Mouse (Mus musculus) urinary bladder, postnatal 14 days (tissue): Measurements from ENCODE around the gene Swap70.
"Not testable (repeated sequence)": the region's sequence is repeated elsewhere in the genome, so short reads cannot be mapped to it uniquely, and the experiment has no call there.

ENCODE experiments used
- DNase-seq: peaks from one replicate; pipeline ENCODE4 v3.0.0; 2021; ENCODE audit warnings: low spot score

Swap70 gene

DNA sequence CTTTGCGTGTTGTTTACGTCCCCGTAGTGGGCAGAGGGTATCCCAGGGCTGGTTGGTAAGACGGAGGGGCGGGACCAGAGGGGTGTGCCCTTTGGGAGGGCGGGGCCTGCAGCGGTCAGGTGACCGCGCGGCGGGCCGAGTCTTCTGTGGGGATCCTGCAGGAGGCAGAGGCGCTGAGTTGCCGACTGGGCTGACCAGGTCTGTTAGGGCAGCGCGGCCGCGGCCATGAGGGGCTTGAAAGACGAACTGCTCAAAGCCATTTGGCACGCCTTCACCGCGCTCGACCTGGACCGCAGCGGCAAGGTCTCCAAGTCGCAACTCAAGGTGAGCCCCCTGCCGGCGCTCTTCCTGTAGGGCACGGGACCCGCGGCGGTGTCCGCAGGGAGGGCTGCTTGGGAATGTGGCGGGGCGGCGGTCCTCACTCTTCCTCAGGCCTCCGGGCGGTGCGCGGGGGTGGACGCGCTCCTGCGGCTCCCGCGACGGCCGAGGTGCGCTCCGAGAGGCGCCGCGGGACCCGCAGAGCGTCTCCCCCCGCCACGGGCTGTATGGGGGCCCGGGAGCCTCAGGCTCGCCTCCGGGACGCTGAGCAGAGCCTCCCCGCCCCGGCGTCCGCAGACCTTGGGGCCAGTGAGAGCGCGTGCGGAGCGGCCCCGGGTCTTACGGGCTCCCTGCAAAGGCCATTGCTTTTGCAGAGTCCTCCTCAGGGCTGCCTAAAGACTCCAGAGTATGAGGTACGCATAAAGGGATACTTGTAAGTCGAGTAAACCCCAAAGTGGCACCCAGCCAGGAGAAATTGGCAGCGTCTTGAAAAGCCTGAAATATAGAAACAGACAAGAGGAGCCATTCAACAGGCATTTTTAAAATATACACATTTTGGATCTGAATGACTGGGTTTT is at the start of gene Swap70:
Swap70 (plus strand) TSS at position 126 of the 896 bp plus-strand sequence.
- peak; percentile 89 for DNase-seq

- no peak for DNase-seq
Observed at GRCm38 (mm10) chr7:110179208-110179607, 42.3 kb upstream of the Swap70 start.

DNA sequence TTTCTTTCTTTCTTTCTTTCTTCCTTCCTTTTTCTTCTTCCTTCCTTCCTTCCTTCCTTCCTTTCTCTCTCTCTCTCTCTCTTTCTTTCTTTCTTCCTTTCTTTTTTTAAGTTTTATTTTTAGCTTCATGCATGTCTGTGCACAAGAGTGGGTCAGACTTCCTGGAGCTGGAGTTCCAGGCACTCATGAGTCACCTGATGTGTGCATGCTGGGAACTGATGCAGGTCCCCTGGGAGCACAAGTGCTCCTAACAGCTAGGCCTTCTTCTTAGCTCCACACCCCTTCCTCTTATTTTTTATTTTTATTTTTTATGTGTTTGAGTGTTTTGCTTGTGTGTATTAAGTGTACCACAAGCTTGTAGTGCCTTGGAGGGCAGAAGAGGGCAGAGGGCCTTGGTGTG is 40.9 kb upstream of the Swap70 start:
- no peak for DNase-seq

- no peak for DNase-seq
Observed at GRCm38 (mm10) chr7:110181446-110181845, 40.1 kb upstream of the Swap70 start.

GRCm38 (mm10) chr7:110184608-110185007 is 36.9 kb upstream of the Swap70 start:
- DNase-seq = no peak

DNA sequence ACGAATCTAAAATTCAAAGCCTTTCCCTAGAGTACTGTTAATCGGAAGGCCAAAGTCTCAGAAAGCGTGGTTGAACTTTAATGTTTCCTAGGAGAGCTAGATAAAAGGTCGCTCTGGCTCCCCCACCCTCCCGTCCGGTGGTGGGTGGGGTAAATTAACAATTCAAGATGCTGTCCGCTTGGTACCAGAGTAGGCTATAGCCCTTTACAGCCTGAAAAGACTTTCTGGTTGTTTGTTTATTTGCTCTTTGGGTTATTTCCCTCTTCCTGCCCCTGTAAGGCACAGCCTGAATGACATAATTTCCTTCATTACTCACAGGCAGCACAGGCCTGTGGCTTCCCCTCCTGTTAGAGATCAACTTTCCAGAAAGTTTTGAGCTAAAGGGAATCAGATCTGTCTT is 31.6 kb upstream of the Swap70 start:
- DNase-seq = no peak

DNA sequence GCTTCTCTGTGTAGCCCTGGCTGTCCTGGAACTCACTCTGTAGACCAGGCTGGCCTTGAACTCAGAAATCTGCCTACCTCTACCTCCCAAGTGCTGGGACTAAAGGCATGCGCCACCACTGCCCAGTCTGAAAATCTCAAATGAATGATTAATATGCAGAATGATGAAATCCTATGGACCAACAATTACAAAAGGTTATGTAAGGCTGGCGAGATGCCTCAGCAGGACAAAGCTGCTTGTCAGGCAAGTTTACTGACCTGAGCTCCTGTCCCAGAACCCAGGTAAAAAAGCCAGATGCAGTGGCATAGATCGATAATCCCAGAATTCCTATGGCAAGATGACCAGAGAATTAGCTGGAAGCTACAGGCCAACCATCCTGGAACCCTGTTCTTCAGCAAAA is 28.3 kb upstream of the Swap70 start:
- no peak for DNase-seq

GRCm38 (mm10) chr7:110197176-110197575 is 24.3 kb upstream of the Swap70 start:
- no peak for DNase-seq

- no peak for DNase-seq
Observed at GRCm38 (mm10) chr7:110201933-110202332, 19.6 kb upstream of the Swap70 start.

GRCm38 (mm10) chr7:110204208-110204607 is 17.3 kb upstream of the Swap70 start:
- DNase-seq = no peak

DNA sequence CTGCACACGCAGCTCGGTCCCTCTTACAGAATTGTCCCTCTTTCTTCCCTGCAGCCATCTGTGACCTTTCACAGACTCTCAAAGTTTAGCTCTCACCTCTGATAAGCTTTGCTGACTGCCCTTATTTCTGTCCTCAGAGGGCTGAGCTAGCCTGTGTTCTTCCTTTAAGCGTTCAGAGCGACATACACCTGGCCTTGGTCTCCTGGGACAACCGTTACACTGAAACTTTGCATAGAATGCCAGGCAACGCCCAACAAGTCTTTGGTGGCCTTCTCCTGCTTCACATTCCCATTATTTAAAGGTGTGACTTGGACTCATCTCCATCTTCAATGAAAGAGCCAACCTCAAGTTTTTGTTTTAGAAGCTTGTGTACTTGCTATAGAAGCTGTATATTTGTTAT is 13.2 kb upstream of the Swap70 start:
- no peak for DNase-seq

- DNase-seq = no peak
Observed at GRCm38 (mm10) chr7:110209422-110209821, 12.1 kb upstream of the Swap70 start.

DNA sequence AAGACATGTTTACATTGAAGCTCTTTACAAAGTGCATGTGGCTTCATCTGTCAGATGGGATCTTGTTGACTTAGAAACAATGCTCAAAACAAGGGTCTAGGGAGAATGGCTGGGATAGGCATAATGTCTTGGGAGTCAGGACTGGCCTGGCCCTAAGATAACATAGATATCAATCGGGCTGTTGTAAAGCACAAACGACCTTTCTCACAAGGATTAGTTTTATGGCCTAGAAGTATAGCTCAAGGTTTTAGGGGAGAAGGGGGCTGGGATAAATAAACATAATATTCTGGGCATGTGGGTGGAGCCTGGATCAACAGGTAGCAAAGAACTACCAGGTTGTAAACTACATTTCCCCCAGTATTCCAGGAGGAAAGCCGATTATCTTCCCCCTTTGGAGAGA is 10.5 kb upstream of the Swap70 start:
- no peak for DNase-seq

- no peak for DNase-seq
Observed at GRCm38 (mm10) chr7:110214882-110215281, 6.6 kb upstream of the Swap70 start.

DNA sequence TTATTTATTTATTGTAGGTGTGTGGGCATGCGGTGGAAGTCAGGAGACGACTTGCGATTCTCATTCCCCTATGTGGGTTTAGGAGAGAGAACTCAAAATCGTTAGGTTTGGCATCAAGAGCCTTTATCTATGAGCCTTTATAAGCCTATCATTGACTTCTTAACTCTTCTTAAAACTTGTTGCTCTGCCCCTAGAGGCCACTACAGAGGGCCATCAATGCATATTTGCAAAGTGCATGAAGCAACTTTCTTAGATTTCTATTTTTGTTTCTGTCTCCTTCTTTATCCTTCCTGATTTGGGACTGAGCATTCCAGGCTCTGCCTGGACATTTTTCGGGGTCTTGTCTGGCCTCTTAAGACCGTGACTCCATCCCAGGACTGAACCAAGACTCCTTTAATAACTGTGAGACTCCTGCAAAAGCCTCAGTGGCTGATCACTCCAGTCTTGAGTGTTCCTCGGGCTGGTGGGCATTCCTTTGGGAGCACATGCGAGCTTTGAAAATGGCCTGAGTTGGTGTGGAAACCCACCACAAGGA is 393 bp upstream of the Swap70 start:
- no peak for DNase-seq

GRCm38 (mm10) chr7:110222583-110223182 is 1.2 kb downstream of the Swap70 start:
- no peak for DNase-seq

- DNase-seq = no peak
Observed at GRCm38 (mm10) chr7:110223727-110224510, 2.4 kb downstream of the Swap70 start.

- DNase-seq = no peak
Observed at GRCm38 (mm10) chr7:110226484-110226883, 5.0 kb downstream of the Swap70 start.

GRCm38 (mm10) chr7:110229967-110230366 is 8.5 kb downstream of the Swap70 start:
- no peak for DNase-seq

DNA sequence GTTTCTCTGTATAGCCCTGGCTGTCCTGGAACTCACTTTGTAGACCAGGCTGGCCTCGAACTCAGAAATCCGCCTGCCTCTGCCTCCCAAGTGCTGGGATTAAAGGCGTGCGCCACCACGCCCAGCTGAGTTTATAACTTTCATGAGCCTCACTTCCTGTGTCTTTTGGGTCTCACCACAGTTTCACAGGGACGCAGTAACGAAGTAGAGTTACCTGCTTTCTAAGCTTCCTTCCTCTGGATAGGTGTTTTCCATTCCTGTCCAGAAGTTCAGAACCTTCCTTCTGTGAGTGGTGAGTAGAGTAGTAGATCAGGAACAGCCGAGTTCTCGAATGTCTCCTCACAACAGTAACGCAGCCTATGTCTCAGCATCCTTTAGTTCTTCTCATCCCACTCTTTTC is 9.6 kb downstream of the Swap70 start:
- DNase-seq = not testable (repeated sequence)

DNA sequence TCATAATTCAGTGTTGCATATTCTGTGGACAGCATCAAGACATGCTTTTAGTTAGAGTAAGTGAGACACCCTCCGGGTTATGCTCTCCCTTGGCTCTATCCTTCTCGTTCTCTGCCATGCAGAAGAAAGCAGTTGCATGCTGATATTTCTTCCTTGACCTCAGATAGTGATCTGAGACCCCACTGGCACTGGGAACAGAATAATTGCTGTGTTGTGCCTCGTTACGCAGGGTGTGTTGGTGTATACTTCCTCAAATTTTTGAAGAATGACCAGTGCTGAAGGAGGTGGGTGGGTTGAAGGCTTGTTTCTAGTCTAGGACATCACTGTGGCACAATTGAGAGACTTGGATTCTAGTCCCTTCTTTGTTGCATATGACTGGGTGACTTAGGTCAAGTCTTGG is 14.6 kb downstream of the Swap70 start:
- DNase-seq = no peak

GRCm38 (mm10) chr7:110237451-110237836 is 15.9 kb downstream of the Swap70 start:
- DNase-seq = no peak
